Mouse (Mus musculus) embryonic facial prominence, embryonic 11.5 days (tissue): ENCODE measurements around the gene Hs6st3. TPM values are rescaled to one million over a fixed set of nuclear protein-coding genes. Genes with fewer than 3 reads are reported as not detected.
A peak's percentile ranks its signal among the peaks of the same experiment; 100 is the strongest.

Experiments
- ATAC-seq: fragments of 200-750 bp; cut with Nextera tagmentation; replicated peaks from 2 replicates; pipeline ENCODE4 v1.8.0; 2017; ENCODE audit warnings: low read depth; ENCODE audit not compliant: insufficient number of reproducible peaks, low FRiP score, low TSS enrichment
- DNase-seq: peaks from one replicate; pipeline ENCODE4 v3.0.0-alpha.2; 2015; ENCODE audit warnings: low spot score
- H3K27ac ChIP-seq: fragments of 300-500 bp; sonication (generic); replicated peaks from 2 replicates; pipeline ENCODE4 v1.5.1; 2014; ENCODE audit warnings: mild to moderate bottlenecking, low read depth, low read length, control low read depth
- H3K27me3 ChIP-seq: fragments of 300-500 bp; sonication (generic); 2 replicates; pipeline ENCODE4 v1.6.1; 2014; ENCODE audit warnings: mild to moderate bottlenecking, low read length, moderate library complexity, mixed read lengths; ENCODE audit not compliant: control insufficient read depth, insufficient read depth
- H3K36me3 ChIP-seq: fragments of 300-500 bp; sonication (generic); replicated peaks from 2 replicates; pipeline ENCODE4 v1.6.1; 2014; ENCODE audit warnings: low read depth, mild to moderate bottlenecking, low read length, moderate library complexity, mixed read lengths; ENCODE audit not compliant: control insufficient read depth, insufficient read depth
- H3K4me1 ChIP-seq: fragments of 300-500 bp; sonication (generic); 2 replicates; pipeline ENCODE4 v1.6.1; 2014; ENCODE audit warnings: low read length, mixed read lengths; ENCODE audit not compliant: control insufficient read depth, insufficient read depth
- H3K4me2 ChIP-seq: fragments of 300-500 bp; sonication (generic); 2 replicates; pipeline ENCODE4 v1.6.1; 2014; ENCODE audit warnings: low read depth, mild to moderate bottlenecking, control low read depth, low read length, moderate library complexity
- H3K4me3 ChIP-seq: fragments of 300-500 bp; sonication (generic); 2 replicates; pipeline ENCODE4 v1.5.1; 2014; ENCODE audit warnings: low read depth, low read length, control low read depth
- H3K9ac ChIP-seq: fragments of 300-500 bp; sonication (generic); replicated peaks from 2 replicates; pipeline ENCODE4 v1.6.1; 2014; ENCODE audit warnings: mild to moderate bottlenecking, control low read depth, low read length
- H3K9me3 ChIP-seq: fragments of 300-500 bp; sonication (generic); replicated peaks from 2 replicates; pipeline ENCODE4 v1.6.1; 2016; ENCODE audit warnings: mild to moderate bottlenecking, low read length, inconsistent platforms, mixed read lengths; ENCODE audit not compliant: control insufficient read depth
- WGBS: fragments of 180-500 bp; shearing (Covaris S2); extraction: QIAGEN DNeasy Blood & Tissue Kit; methylation state at CpG from one replicate; pipeline ENCODE4 v1.1.7; 2014; 5-methylcytosine and 5-hydroxymethylcytosine counted together
- polyA plus RNA-seq: library from polyadenylated mRNA; unstranded; fragments of >200 nt; fragmentation: Nextera tagmentation; extraction: Ambion mirVana; gene quantifications from 2 replicates; pipeline ENCODE4 v1.2.1, GENCODE M21; 2014

The Hs6st3 gene
- polyA plus RNA-seq, 1 experiment from 2014 or later: 0.24 TPM

DNA sequence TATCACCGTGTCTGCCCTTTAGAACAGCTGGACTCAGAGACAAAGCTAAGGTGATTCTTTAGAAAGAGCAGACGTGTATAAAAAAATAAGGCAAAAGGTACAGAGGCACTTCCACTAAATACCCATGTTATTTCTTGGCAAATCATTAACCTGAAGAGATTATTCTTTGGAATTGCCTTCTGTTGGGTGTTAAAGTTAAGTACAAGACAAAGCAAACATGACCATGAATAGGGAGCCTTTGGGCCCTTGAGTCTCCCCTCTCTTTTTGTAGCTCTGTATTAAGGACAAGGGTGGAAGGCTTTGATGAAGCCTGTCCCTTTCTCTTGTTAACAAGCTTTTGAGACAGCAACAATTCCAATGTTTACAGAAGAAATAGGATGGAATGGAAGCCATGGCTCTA lies 241.2 kb downstream of the Hs6st3 start:
- 83% methylated on average over 2 of the region's 2 CpGs for WGBS
- no peak overlapping the region for H3K4me3 ChIP-seq
- H3K36me3 ChIP-seq: no peaks in the 10 kb centered on the region
- no peaks in the 10 kb centered on the region for H3K9me3 ChIP-seq
- H3K27me3 ChIP-seq: no peaks in the 10 kb centered on the region
- DNase-seq (no peak), ATAC-seq (no peak)
- no peaks in the 10 kb centered on the region for H3K4me1 ChIP-seq
- no peak overlapping the region for H3K27ac ChIP-seq
- no peak overlapping the region for H3K9ac ChIP-seq
- no peak overlapping the region for H3K4me2 ChIP-seq

DNA sequence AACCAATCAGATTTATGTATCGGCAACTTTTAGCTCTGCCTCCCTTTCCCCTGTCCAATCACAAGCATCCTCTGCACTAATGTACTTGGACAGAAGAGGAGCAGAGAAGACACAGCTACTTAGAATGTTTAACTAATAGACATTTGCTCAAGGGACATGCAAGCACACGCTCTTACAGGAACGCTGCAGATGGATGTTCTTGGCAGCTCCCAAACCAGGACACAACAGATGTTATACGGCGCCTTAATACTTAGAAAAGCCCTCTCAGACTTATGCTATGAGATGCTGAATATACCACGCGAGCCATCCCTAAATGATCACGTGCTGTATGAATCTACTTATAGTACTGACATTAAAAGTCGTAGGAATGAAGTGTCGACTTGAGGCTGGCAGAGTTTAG lies 263.5 kb downstream of the Hs6st3 start:
- DNase-seq (no peak), ATAC-seq (no peak)
- H3K36me3 ChIP-seq: no peaks in the 10 kb centered on the region
- no peaks in the 10 kb centered on the region for H3K9me3 ChIP-seq
- no peaks in the 10 kb centered on the region for H3K27me3 ChIP-seq
- H3K4me1 ChIP-seq: no peaks in the 10 kb centered on the region
- no peak overlapping the region for H3K4me3 ChIP-seq
- no peak overlapping the region for H3K4me2 ChIP-seq
- 95% methylated on average over 10 of the region's 10 CpGs for WGBS
- no peak overlapping the region for H3K9ac ChIP-seq
- no peak overlapping the region for H3K27ac ChIP-seq

GRCm38 (mm10) chr14:119409334-119410050 lies 271.4 kb downstream of the Hs6st3 start:
- ATAC-seq: 0 out of 2 replicates have a peak, but pooled peaks have one; percentile 44
- Histone ChIP-seq H3K27ac (no peak overlapping the region), H3K4me3 (no peak overlapping the region), H3K9ac (no peak overlapping the region), H3K27me3 (no peaks in the 10 kb centered on the region), H3K36me3 (no peaks in the 10 kb centered on the region), H3K9me3 (no peaks in the 10 kb centered on the region), H3K4me1 (no peaks in the 10 kb centered on the region), H3K4me2 (no peak overlapping the region)
- peak; percentile 8 for DNase-seq
- WGBS: 57% methylated on average over 11 of the region's 11 CpGs

DNA sequence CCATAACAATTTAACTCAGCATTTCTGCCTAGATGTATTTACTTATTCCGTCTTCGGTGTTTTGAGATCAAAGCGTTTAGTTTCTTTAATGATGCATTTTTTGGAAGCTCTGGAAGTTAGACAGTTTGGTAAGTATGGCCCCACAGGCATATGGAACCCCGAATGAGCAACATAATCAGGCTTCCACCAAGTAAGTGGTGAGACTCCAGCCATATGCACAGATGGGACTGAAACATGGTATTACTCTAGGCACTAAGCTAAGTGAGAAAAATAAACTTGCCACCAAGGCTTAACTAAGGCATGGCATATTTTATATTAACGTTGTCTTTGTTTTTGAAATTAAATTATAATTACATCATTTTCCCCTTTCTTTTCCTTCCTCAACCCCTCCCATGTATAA lies 284.8 kb downstream of the Hs6st3 start:
- Histone ChIP-seq H3K27me3 (no peaks in the 10 kb centered on the region), H3K9ac (no peak overlapping the region), H3K36me3 (no peaks in the 10 kb centered on the region), H3K4me3 (no peak overlapping the region), H3K27ac (no peak overlapping the region), H3K9me3 (no peaks in the 10 kb centered on the region), H3K4me2 (no peak overlapping the region), H3K4me1 (no peaks in the 10 kb centered on the region)
- DNase-seq: no peak
- 87% methylated on average over 5 of the region's 5 CpGs for WGBS
- no peak for ATAC-seq

- Histone ChIP-seq H3K4me2 (no peak overlapping the region), H3K27ac (no peak overlapping the region), H3K27me3 (no peaks in the 10 kb centered on the region), H3K4me3 (no peak overlapping the region), H3K9ac (no peak overlapping the region), H3K36me3 (no peaks in the 10 kb centered on the region), H3K4me1 (no peaks in the 10 kb centered on the region), H3K9me3 (no peaks in the 10 kb centered on the region)
- ATAC-seq (no peak), DNase-seq (peak; percentile 27)
- WGBS: 26% methylated on average over 4 of the region's 4 CpGs
Measured at GRCm38 (mm10) chr14:119450471-119450870, 312.3 kb downstream of the Hs6st3 start.

- ATAC-seq: no peak
- no peak overlapping the region for H3K4me2 ChIP-seq
- no peaks in the 10 kb centered on the region for H3K27me3 ChIP-seq
- H3K4me3 ChIP-seq: no peak overlapping the region
- no peak for DNase-seq
- H3K27ac ChIP-seq: no peak overlapping the region
- H3K36me3 ChIP-seq: no peaks in the 10 kb centered on the region
- no peaks in the 10 kb centered on the region for H3K4me1 ChIP-seq
- H3K9ac ChIP-seq: no peak overlapping the region
- H3K9me3 ChIP-seq: no peaks in the 10 kb centered on the region
Measured at GRCm38 (mm10) chr14:119451594-119451993, 313.5 kb downstream of the Hs6st3 start.

DNA sequence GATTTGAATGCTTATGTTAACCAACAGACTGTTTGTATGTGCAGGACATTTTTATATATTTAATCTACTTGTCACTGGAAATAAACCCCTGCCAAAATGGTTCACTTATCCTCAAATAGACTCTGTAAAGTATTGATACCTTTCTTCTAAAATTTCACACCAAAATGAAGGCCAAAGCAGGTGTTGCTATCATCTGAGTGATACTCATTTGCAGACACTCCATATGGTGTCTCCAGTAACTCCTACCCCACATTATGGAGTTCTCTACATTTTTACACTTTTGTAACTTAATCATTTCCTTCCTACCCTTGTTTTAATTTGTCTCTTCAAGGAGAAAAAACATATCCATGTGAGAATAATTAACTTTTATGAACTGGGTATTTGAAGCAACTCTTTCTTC lies 314.2 kb downstream of the Hs6st3 start:
- H3K27me3 ChIP-seq: no peaks in the 10 kb centered on the region
- H3K4me3 ChIP-seq: no peak overlapping the region
- no peak overlapping the region for H3K9ac ChIP-seq
- H3K4me1 ChIP-seq: no peaks in the 10 kb centered on the region
- no peak overlapping the region for H3K4me2 ChIP-seq
- no peaks in the 10 kb centered on the region for H3K36me3 ChIP-seq
- no peak for DNase-seq
- no peak overlapping the region for H3K27ac ChIP-seq
- no peak for ATAC-seq
- H3K9me3 ChIP-seq: no peaks in the 10 kb centered on the region

DNA sequence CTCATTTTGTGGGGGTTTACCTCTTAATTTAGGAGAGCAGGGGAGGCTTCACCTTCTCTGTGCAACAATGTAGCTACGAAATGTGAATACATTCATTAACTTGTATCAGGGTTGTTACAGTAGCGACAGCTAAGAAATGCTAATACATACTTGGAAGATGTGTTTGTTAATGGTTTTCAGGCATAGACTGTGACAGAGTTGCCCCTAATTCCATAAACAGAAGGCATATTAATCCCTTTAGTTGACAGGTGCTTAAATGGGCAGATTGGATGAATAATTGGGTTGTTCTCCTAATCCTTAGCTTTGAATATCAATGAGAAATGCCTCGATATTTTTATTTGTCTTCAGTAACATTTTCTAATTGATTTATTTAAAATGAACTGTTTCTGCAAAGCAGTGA lies 314.7 kb downstream of the Hs6st3 start:
- WGBS: 85% methylated on average over 3 of the region's 3 CpGs
- ATAC-seq: no peak
- H3K9ac ChIP-seq: no peak overlapping the region

More for the DNA sequence above, 314.7 kb downstream of the Hs6st3 start:
- no peaks in the 10 kb centered on the region for H3K27me3 ChIP-seq
- no peak overlapping the region for H3K4me3 ChIP-seq
- no peak for DNase-seq
- H3K36me3 ChIP-seq: no peaks in the 10 kb centered on the region
- no peak overlapping the region for H3K4me2 ChIP-seq
- no peaks in the 10 kb centered on the region for H3K4me1 ChIP-seq
- H3K9me3 ChIP-seq: no peaks in the 10 kb centered on the region
- H3K27ac ChIP-seq: no peak overlapping the region
